Mouse (Mus musculus): ENCODE data around the gene Mettl2. TPM values are rescaled to one million over a fixed set of nuclear protein-coding genes. Genes with fewer than 3 reads are reported as not detected.

Gene Mettl2
- total RNA-seq, 2 experiments from 2014 or later: 13.0 to 13.7 TPM

DNA sequence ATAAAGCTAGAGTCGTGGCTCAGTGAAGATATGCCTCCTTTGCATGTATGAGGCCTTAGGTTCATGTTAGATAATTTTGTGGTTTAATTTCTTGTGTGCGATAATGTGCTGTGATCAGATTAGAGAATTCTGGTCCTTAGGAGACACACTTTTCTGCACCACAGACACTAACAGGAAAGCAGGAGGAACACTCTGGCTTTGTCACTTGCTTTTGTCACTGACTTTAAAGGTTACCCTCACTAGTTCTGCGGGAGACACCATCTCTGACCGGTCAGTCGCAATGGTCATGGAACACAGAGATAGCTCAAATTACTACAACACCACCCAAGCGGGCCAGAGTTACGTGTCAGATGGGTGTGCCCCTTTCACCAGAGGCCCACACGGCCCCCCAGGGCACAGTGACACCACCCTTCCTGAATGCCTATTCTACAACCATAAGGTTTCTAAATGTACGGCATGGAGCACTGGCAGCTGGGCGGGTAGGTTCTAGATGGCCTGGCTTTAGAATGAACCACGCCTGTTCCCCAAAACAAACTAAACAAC lies 26.2 kb downstream of the Mettl2 start:
- no peak for DNase-seq (ENCODE audit: low spot score in 2 of 2)

DNA sequence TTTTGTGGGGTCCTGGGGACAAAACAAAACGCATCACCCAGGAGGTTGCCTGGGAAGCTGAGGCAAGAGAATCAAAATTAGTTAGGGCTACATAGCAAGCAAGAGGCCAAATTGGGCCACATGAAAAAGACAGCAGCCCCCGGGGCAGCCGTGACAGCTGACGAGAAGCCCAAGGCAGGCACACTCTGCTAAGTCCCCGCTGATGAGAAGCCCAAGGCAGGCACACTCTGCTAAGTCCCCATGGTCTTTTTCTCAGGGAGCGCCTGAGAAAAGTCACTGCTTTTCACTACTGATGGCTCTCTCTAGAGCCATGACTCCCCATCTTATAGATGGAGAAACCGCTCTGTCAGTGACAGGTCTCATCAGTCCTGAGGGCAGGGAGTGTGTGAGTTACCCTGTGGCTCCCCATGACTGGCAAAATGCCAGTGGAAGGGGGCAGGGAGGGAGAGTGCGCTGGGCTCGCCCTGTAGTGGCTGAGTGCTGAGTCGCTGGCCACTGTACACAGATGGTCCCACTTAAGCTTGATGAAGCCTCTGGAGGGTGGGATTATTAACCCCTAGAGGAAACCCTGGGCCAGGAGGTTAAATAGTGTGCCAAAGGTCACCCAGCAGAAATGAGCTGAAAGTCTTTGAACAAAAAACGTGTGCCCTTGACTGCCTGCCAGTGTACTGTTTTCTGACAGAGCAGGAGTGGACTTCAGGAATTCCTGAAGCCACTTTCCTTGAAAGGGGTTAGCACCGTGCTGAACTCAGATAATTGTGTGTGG lies 27.0 kb downstream of the Mettl2 start:
- no peak for DNase-seq (ENCODE audit: low spot score in 2 of 2)

DNA sequence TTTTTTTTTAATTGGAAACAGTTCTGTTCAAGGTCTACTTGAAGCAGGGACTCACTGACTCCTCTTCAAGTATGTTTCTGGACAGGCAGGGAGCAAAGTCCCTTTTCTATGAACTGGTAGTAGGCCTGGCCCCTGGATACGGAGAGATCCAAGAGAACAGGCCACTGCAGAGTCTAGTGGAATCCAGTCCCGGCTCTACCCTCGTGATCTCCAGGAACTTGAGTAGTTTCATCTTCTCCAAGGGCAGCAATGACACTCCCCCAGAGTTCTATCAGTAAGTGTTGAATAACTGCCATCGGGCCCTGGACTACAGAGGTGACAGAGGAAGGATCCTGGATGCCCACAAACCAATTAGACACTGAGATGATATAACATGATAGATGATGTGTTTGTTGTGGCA lies 29.7 kb downstream of the Mettl2 start:
- DNase-seq (ENCODE audit: low spot score in 2 of 2): no peak

DNA sequence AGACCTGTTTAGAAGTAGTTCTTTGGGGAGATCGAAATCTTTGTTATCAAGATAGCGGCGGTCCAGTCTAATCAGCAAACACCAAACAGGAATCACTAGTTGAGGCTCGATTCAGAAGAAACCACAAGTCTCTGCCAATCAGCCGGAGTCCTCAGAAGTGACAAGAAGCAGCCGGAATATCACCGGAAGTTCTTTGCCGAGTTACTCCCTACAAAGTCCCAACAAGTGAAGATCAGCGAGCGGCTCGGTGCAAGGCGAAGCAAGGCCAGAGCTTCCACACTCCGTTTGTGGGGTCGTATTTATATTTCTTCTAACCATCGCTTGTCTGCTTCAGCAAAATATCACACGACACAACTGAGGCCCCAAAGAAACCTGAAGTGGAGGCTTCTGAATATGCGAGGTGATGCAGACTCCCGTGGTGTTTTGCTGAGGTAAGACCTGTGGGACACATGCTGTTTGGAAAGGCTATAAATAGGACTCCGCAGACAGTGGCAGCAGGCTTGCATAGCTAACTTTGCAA lies 30.6 kb downstream of the Mettl2 start:
- no peak for DNase-seq (ENCODE audit: low spot score in 2 of 2)

DNA sequence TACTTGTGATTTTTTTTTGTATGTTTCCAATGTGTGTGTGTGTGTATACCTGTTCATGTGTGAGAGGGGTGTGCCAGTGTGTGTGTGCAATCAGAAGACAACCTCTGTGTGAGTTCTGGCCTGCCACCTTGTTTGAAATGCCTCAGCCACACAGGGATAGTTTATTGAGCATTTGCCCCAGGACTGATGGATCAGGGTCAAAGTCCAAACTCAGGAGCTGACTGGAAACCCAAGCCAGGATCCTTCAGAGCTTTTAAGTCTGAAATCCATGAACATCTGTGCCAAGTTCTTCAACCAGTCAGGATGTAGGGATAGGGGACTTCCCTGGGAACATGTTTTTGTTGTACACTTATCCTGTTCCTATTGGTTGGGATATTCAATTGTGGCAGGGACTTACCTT lies 31.8 kb downstream of the Mettl2 start:
- DNase-seq (ENCODE audit: low spot score in 2 of 2): no peak

DNA sequence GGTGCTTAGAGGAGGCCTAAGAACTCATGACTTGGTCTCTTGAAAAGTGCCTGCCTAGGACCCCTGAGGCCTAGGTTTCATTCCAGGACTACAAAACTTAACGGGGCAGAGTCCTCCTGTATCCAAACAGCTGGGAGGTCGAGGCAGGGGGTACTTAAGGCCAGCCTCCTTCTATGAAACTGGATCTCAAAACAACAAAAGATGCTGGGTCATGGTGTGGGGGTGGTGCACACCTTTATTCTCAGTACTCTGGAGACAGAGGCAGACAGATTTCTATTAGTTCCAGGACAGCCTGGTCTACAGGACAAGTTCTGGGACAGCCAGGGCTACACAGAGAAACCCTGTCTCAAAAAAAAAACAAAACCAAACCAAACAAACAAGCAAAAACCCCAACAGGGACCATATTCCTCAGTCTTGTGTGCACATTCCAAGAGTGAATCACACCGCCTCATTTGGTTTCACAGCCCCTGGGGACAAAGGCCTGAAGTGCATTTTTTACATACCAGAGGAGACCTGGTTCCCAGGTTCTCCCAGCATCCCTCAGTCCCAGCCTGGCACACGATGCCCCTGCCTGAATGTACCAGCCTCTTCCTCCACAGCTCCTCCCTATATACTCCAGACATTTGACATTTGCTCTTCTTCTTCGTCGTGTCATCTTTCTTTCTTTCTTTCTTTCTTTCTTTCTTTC lies 33.6 kb downstream of the Mettl2 start:
- DNase-seq (ENCODE audit: low spot score in 2 of 2): no peak

DNA sequence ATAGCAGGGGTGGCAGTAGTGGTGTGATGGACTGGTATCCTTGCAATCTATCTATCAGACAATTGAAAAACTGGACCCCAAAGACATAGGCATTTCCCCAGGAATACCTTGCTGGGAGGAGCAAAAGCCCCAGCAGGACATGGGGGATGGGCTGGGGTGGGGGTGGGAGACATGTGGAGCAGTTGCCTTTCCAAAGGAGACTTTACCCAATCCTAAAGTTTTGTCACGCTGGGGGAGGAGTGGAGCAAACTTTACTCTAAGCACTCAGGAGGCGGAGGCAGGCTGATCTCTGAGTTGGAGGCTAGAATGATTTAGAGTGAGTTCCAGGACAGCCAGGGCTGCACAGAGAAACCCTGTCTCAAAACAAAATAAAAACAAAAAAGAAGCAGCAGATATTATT lies 35.2 kb downstream of the Mettl2 start:
- no peak for DNase-seq (ENCODE audit: low spot score in 2 of 2)

DNA sequence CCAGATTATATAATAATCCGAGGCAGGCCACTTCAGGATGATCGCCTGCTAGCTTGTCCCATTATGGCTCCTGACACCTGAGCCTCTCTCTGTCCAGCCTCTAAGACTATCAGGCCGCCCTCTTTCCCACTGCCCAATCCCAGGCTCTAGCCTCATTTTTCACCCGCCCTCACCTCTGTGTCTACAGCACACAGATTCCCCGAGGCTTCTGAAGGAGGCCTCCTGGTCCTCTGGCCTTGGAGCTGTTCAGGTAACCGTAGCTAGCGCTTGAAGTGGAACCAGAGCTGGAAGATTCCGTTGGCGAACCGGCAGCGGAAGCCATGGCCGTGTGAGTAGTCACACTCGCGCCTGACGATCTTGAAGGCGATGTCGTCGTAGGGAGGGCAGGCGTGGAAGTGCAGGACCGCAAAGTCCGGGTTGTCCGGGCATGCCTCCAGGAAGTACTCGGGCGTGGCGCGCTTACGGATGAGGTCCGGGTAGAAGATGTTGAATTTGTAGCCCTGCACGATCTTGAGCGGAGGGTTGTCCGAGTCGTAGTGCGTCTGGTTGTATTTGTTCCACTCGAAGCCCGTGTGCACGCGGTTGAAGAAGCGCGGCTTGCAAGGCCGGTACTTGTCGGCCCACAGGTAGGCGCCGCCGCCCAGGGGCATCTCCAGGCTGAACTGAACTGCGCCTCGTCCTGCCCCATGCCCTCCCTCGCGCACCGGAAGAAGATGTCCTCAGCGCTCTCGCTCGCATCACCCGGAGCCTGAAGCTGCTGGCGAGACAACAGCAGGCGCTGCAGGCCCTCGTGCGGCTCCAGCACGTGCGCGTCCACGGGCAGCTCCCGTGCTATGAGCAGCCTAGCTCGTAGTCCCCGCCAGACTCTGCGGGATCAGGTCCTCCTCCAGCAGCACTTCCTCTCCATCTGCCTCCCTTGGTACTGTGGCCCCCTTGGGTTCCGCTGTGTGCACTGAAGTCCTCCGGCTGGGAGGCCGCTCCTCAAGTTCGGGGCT lies 38.6 kb downstream of the Mettl2 start:
- no peak for DNase-seq (ENCODE audit: low spot score in 2 of 2)

DNA sequence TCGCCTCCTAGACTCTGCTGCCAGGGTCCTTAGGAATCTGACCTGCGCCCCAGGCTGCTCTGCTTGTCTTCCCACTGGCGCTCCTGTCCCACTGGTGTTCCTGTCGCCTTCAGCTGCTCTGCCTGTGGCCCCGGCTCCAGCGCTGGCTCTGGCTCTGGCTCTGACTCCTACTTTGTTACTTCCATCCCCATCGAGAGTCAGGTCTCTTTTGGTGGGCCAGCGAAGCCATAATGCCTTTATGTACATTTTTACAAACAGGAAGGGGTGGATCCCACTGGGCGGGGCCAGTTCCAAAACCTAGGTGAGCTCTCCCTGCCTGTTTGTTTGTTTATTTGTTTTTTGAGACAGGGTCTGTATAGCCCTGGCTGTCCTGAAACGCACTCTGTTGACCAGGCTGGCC lies 40.6 kb downstream of the Mettl2 start:
- no peak for DNase-seq (ENCODE audit: low spot score in 2 of 2)

DNA sequence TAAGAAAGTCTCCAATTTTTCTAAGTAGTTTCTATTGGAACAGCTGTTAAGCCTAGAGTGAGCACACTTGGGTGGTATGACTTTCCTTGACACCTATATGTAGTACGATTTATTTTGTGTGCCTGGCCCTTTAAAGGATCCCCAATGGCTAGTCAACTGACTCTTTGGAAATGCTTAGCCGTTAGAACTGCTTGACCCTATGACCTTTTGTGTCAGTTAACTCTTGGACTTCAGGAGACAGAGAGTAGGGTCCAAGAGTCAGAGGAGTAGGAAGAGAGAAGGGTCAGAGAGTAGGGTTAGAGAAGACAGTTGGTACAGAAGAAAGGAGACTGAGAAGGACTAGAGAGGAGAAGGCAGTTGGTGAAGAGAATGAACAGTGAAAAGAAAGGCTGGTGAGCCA lies 52.3 kb downstream of the Mettl2 start, which contains the start of gene Tlk2:
Gene Tlk2 (plus strand): TSS at position 292 of the 400 bp plus-strand sequence.
- DNase-seq (ENCODE audit: low spot score in 2 of 2): no peak

DNA sequence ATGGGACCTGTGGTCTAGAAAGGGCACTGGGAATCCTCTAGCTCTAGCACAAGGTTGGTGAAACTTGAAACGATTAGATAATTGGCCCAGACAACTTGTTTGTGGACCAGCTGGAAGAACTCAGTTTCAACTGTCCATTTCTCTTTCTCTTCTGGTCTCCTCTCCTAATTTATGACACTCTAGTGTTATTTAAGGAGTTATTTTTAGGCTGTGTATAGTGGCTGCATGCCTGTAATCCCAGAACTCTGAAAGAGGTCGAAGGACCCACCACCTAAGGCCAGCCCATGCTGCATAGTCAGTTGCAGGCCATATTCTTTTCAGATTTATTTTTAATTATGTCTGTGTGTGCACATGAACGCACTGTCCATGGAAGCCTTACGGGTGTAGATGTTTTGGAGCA lies 53.3 kb downstream of the Mettl2 start:
- DNase-seq (ENCODE audit: low spot score in 2 of 2): no peak

DNA sequence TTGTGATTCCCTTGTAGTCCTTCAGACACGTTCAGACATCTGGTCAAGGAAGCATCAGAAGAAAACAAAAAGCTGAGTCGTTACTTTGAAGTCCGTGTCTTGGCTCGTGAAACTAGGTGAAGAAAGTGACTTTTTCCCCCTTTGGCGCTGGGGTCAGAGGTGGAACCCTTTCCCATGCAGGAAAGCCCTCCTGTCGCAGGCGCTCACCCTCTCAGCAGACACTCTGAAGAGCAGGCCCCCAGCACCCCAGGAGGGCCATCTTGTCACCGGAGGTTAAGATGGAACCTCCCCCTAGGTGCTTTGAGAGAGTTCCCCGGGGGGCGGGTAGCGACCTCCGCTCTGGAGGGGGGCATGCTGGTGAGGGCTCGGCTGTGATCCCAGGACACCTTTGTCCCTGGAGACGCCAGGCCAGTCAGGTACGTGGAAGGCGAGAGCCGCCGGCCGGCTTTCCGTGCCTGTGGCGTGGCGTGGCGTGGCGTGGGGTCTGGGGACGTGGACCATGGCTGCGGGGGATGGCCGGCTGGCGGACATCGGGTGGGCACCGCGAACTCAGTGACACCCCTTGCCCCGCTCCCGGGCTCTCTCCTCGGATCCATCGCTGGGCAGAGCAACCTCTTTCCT lies 54.4 kb downstream of the Mettl2 start:
- DNase-seq (ENCODE audit: low spot score in 2 of 2): peak; percentile 3 to 18

DNA sequence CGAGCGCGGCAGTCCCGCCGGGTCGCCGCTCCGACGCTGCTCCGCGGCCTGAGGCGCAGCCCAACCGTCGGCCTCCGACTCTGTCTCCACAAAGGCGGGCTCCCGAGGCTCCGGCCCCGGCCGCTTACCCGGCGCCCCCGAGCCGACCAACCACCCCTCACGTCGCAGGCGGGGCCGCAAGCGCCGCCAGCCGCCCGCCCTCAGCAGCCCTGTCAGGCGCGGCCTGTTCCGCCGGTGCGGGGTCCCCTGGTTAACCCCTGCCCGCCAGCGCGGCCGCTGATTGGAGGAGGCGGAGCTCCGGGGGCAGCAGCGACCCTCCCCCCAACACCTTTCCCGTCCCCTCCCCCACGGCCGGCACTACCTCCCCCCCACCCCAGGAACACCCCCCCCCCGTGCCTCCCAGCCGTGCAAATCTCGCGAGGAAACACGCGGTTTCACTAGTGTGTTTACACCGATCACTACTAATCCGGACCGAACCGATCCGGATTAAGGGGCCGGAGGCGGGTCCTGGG lies 55.0 kb downstream of the Mettl2 start:
- DNase-seq (ENCODE audit: low spot score in 2 of 2): peak; percentile 81 to 88

DNA sequence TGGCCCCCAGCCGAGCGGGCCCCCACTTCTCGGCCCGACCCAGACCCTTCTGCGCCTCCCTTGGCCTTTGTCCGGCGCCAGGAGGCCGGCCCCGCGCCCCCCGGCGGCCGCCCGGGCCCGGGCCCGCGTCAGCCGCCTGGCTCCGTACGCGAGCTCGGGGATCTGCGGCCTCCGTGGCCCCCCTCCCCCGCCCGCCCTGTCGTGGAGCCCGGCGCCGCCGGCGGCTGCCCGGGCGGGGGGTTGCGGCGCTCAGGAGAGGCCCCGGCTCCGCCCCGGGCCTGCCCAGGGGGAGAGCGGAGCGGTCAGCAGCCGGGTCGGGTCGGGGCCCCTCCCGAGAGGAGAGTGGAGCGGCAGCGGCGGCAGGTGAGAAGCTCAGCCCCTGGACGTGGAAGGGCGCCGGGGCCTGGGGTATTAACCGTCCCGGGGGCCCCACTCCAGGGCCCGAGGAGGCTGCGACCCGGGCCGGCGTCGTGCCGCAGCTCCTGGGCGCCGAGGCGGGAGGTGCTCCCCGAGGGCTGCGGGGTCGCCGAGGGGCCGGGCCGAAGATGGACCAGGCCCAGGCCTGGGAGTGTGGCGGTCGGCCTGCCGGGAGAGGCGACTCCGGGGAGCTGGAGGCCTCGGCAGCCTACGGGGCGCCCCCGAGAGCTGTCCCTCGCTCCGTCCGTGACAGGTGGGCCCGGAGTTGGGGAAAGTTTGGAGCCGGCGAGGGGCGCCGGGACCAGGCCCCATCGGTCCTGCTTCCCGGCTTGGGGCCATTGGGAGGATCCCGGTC lies 55.6 kb downstream of the Mettl2 start:
- peak; percentile 33 to 49 for DNase-seq (ENCODE audit: low spot score in 2 of 2)

DNA sequence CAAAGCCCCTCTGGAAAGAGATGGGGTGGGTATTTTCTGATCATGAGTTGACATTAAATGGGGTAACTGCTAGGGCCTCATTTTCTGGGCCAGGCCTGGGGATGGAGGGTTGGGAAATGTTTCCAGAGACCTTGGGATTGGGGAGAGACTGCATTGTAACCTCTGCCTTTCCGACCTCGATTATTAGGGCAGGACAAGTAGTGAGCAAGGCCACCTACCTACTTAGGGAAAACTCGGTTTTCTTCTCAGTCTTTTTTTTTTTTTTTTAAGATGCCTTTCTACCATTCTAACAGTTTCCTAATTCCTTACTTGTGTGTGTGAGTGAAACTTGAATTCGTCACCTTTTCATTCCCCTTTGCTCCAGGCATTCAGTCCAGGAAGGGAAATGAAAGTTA lies 56.2 kb downstream of the Mettl2 start:
- no peak for DNase-seq (ENCODE audit: low spot score in 2 of 2)

DNA sequence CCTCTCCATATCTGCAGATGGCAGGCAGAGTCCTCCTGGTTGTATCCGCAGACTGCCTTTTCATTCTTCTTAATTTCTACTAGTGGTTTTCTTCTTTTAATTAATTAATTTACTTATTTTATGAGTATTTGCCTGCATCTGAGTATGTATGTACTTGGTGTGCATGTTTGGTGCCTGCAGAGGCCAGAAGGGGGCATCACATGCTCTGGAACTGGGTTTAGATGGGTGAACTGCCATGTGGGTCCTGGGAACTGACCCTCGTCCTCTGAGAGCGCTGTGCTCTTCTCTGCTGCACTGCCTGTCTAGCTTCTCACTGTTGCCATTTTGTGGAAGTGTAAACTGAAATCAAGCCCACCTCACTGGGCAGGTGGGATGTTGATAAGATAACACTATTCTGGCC lies 58.5 kb downstream of the Mettl2 start:
- no peak for DNase-seq (ENCODE audit: low spot score in 2 of 2)
